Mouse (Mus musculus): ENCODE results near the gene Rab7b. TPM values are rescaled to one million over a fixed set of nuclear protein-coding genes. Genes with fewer than 3 reads are reported as not detected.

Gene Rab7b
- polyA plus RNA-seq, 2 experiments = 3.8 to 8.4 TPM

GRCm38 (mm10) chr1:131726586-131726985, 38.1 kb downstream of the Rab7b start:
- H3K9me3 ChIP-seq (ENCODE audit: control insufficient read depth, low read length) = no peaks in the 10 kb centered on the region
- no peak overlapping the region for H3K27ac ChIP-seq (replicated peaks; ENCODE audit: low read depth, low read length)
- ATAC-seq (ENCODE audit: low FRiP score, low read depth) (no peak), DNase-seq (ENCODE audit: low spot score) (no peak)
- TF ChIP-seq POLR2A (IDR thresholded peaks at IDR 0.05; ENCODE audit: borderline replicate concordance, extremely low read depth, insufficient read depth, insufficient read length) = no peak
- no peaks in the 10 kb centered on the region for H3K36me3 ChIP-seq (ENCODE audit: control insufficient read depth, insufficient read depth, low read length)
- no peak overlapping the region for H3K9ac ChIP-seq (ENCODE audit: low read depth, low read length, severe bottlenecking)
- H3K4me1 ChIP-seq (ENCODE audit: control insufficient read depth, insufficient read depth, low read length) = no peaks in the 10 kb centered on the region
- 67% methylated on average over 6 of the region's 6 CpGs for WGBS
- H3K27me3 ChIP-seq (ENCODE audit: control insufficient read depth, insufficient read depth, low read length) = no peaks in the 10 kb centered on the region
- H3K4me2 ChIP-seq (replicated peaks; ENCODE audit: low read depth, low read length, severe bottlenecking) = no peak overlapping the region
- H3K4me3 ChIP-seq (replicated peaks; ENCODE audit: low read length) = no peak overlapping the region

- Histone ChIP-seq H3K4me1 (ENCODE audit: control insufficient read depth, insufficient read depth, low read length) (no peaks in the 10 kb centered on the region), H3K4me2 (replicated peaks; ENCODE audit: low read depth, low read length, severe bottlenecking) (no peak overlapping the region), H3K9me3 (ENCODE audit: control insufficient read depth, low read length) (no peaks in the 10 kb centered on the region), H3K9ac (ENCODE audit: low read depth, low read length, severe bottlenecking) (no peak overlapping the region), H3K36me3 (ENCODE audit: control insufficient read depth, insufficient read depth, low read length) (no peaks in the 10 kb centered on the region), H3K27ac (replicated peaks; ENCODE audit: low read depth, low read length) (no peak overlapping the region), H3K4me3 (replicated peaks; ENCODE audit: low read length) (no peak overlapping the region), H3K27me3 (ENCODE audit: control insufficient read depth, insufficient read depth, low read length) (no peaks in the 10 kb centered on the region)
- ATAC-seq (ENCODE audit: low FRiP score, low read depth) = no peak
- no peak for DNase-seq (ENCODE audit: low spot score)
- no peak for TF ChIP-seq POLR2A (IDR thresholded peaks at IDR 0.05; ENCODE audit: borderline replicate concordance, extremely low read depth, insufficient read depth, insufficient read length)
- WGBS = 77% methylated on average over 12 of the region's 12 CpGs
Observed at GRCm38 (mm10) chr1:131730639-131731437, 42.3 kb downstream of the Rab7b start.

- TF ChIP-seq POLR2A (IDR thresholded peaks at IDR 0.05; ENCODE audit: borderline replicate concordance, extremely low read depth, insufficient read depth, insufficient read length) = no peak
- Histone ChIP-seq H3K27me3 (ENCODE audit: control insufficient read depth, insufficient read depth, low read length) (no peaks in the 10 kb centered on the region), H3K9me3 (ENCODE audit: control insufficient read depth, low read length) (no peaks in the 10 kb centered on the region), H3K36me3 (ENCODE audit: control insufficient read depth, insufficient read depth, low read length) (no peaks in the 10 kb centered on the region), H3K4me3 (replicated peaks; ENCODE audit: low read length) (no peak overlapping the region), H3K9ac (ENCODE audit: low read depth, low read length, severe bottlenecking) (no peak overlapping the region), H3K4me2 (replicated peaks; ENCODE audit: low read depth, low read length, severe bottlenecking) (no peak overlapping the region), H3K4me1 (ENCODE audit: control insufficient read depth, insufficient read depth, low read length) (no peaks in the 10 kb centered on the region), H3K27ac (replicated peaks; ENCODE audit: low read depth, low read length) (no peak overlapping the region)
- DNase-seq (ENCODE audit: low spot score) = no peak
- 83% methylated on average over 13 of the region's 13 CpGs for WGBS
- ATAC-seq (ENCODE audit: low FRiP score, low read depth) = no peak
Observed at GRCm38 (mm10) chr1:131733474-131734180, 45.1 kb downstream of the Rab7b start.

- ATAC-seq (ENCODE audit: low FRiP score, low read depth) (no peak), DNase-seq (ENCODE audit: low spot score) (no peak)
- Histone ChIP-seq H3K4me2 (replicated peaks; ENCODE audit: low read depth, low read length, severe bottlenecking) (no peak overlapping the region), H3K4me3 (replicated peaks; ENCODE audit: low read length) (no peak overlapping the region), H3K9ac (ENCODE audit: low read depth, low read length, severe bottlenecking) (no peak overlapping the region), H3K4me1 (ENCODE audit: control insufficient read depth, insufficient read depth, low read length) (no peaks in the 10 kb centered on the region), H3K27ac (replicated peaks; ENCODE audit: low read depth, low read length) (no peak overlapping the region), H3K36me3 (ENCODE audit: control insufficient read depth, insufficient read depth, low read length) (no peaks in the 10 kb centered on the region), H3K27me3 (ENCODE audit: control insufficient read depth, insufficient read depth, low read length) (no peaks in the 10 kb centered on the region), H3K9me3 (ENCODE audit: control insufficient read depth, low read length) (no peaks in the 10 kb centered on the region)
- WGBS = 93% methylated on average over 6 of the region's 6 CpGs
- TF ChIP-seq POLR2A (IDR thresholded peaks at IDR 0.05; ENCODE audit: borderline replicate concordance, extremely low read depth, insufficient read depth, insufficient read length) = no peak
Observed at GRCm38 (mm10) chr1:131734657-131735273, 46.3 kb downstream of the Rab7b start.

- Histone ChIP-seq H3K9ac (ENCODE audit: low read depth, low read length, severe bottlenecking) (no peak overlapping the region), H3K4me3 (replicated peaks; ENCODE audit: low read length) (no peak overlapping the region), H3K27me3 (ENCODE audit: control insufficient read depth, insufficient read depth, low read length) (no peaks in the 10 kb centered on the region), H3K27ac (replicated peaks; ENCODE audit: low read depth, low read length) (no peak overlapping the region), H3K4me2 (replicated peaks; ENCODE audit: low read depth, low read length, severe bottlenecking) (no peak overlapping the region), H3K9me3 (ENCODE audit: control insufficient read depth, low read length) (no peaks in the 10 kb centered on the region), H3K36me3 (ENCODE audit: control insufficient read depth, insufficient read depth, low read length) (no peaks in the 10 kb centered on the region), H3K4me1 (ENCODE audit: control insufficient read depth, insufficient read depth, low read length) (no peaks in the 10 kb centered on the region)
- DNase-seq (ENCODE audit: low spot score) (no peak), ATAC-seq (ENCODE audit: low FRiP score, low read depth) (no peak)
- TF ChIP-seq POLR2A (IDR thresholded peaks at IDR 0.05; ENCODE audit: borderline replicate concordance, extremely low read depth, insufficient read depth, insufficient read length) = no peak
- 87% methylated on average over 9 of the region's 9 CpGs for WGBS
Observed at GRCm38 (mm10) chr1:131736494-131736893, 48.0 kb downstream of the Rab7b start.

Data from limb, embryonic 14.5 days (tissue).